Mouse (Mus musculus) B cell, adult 2 months (primary cell): ENCODE measurements at regions not wholly inside any gene's neighbourhood (a gene's known extent, or its start where the extent isn't known, plus 50 kb on each side); places are given as distances from the start of the nearest gene placed in this dataset.

Experiments
- DNase-seq, 2 experiments: peaks; one replicate each; pipeline ENCODE4 v3.0.0; 2022

GRCm38 (mm10) chr4:47902749-47903148, 142.2 kb upstream of the Nr4a3 start:
- DNase-seq = no peak

GRCm38 (mm10) chr4:47912259-47912658, 132.7 kb upstream of the Nr4a3 start:
- DNase-seq = no peak

GRCm38 (mm10) chr4:47919576-47919975, 125.4 kb upstream of the Nr4a3 start:
- no peak for DNase-seq

GRCm38 (mm10) chr4:47931464-47931863, 113.5 kb upstream of the Nr4a3 start:
- no peak for DNase-seq

GRCm38 (mm10) chr4:47933526-47933925, 111.4 kb upstream of the Nr4a3 start:
- no peak for DNase-seq

DNA sequence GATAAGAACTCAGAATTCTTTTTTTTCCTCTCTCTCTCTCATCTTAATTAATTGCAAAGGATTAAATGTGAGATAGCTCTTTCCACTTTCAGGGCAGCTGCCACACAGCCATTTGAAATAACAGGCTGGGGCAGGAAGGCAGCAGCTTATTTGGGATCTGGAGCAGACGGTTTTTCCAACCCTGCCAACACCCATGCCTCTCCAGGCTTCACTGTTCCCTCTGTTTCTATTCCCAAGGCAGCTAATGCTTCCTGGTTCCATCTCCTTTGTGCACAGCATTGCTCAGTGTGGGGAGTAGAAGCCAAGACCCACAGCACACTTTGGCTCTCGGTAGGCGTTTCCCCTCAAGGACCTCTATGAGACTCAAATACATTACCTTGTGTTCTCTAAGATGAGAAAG, 109.4 kb upstream of the Nr4a3 start:
- DNase-seq = no peak

- DNase-seq = no peak
These were observed 108.4 kb upstream of the Nr4a3 start for GRCm38 (mm10) chr4:47936470-47937125.

DNA sequence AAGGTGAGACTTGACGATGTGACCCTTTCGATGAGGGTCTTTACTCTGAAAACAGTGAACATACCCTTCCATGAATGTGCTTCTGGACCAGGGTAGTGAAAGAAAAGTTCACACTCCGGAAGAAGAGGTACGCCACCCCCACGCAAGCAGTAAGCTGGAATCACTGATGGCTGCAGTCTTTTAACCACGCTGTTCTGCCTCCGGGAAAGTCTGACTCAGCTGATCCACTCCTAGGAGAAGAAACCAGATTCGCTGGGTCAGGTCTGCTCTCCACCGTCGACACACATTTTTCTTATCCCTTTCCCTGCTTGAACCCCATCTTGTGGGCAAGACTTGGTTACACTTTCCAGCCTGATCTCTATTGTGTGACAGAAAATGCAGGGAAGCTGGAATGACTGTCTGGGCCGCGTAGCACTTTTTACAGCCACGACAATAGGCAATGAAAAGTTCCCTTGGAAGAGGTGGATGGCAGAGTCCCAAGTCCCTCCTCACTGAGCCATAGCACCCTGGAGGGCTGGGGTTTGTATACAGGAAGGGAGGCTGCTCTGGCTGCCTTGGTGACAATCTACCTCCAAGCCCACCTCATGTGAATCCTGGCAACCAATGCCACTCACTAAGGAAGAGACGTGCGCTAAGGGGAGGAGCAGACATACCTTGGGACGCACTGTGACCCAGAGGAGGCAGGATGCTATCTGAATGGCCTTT, 96.9 kb upstream of the Nr4a3 start:
- DNase-seq = no peak

DNA sequence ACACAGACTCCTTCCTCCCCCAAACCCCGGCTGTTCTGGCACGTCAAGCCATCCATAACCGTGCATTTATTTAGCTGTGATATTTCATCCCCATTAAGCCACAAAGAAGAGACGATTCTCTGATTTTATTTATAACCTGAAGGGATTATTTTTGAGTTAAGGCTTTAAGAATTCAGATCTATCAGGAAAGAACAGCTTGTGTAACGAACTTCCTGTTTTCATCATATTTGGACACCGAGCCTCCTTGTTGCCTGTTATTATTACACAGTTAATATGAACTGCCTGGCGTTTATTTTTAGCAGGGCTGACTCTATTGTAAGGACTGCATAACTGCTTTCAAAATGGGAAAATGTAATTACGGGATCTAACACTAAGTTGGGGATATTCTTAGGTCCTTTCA, 96.2 kb upstream of the Nr4a3 start:
- DNase-seq = no peak

- DNase-seq = no peak
These were observed 90.2 kb upstream of the Nr4a3 start for GRCm38 (mm10) chr4:47954576-47955305.

DNA sequence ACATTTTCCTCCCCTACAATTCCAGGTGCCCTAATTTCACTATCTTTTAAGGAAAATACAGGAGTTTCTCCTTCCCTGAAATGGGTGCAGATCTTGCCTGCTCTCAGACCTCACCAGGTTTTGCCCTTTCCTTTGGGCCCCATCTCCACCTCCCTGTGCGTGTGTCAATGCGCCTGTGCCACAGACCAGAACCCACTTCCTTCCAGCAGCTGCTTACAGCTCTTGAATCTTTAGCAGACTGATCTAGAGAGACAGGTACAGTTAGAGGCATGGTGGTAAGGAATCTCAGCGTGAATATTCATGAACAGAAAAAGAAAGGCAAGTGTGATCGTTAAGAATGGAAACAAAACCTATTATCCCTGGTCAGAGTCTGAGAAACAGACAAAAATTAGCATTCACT, 80.3 kb upstream of the Nr4a3 start:
- DNase-seq = peak; percentile 12 to 30

DNA sequence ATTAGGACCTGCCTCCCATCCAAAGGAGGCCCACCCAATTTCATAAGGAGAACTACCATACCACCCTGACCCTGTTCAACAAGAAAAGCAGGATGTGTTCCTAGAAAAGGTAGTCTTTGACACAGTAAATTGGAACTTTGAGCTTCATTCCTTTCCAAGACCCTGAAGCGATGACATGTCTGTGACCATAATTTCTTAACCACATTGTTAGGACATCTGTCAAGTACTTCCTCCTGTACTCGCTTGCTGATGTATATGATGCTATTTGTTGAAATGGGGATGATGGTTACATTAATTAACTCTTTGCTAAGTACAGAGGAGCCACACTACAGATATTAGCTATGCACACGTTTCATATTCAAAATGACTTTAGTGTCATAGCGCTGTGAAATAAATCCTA, 73.1 kb upstream of the Nr4a3 start:
- no peak for DNase-seq

DNA sequence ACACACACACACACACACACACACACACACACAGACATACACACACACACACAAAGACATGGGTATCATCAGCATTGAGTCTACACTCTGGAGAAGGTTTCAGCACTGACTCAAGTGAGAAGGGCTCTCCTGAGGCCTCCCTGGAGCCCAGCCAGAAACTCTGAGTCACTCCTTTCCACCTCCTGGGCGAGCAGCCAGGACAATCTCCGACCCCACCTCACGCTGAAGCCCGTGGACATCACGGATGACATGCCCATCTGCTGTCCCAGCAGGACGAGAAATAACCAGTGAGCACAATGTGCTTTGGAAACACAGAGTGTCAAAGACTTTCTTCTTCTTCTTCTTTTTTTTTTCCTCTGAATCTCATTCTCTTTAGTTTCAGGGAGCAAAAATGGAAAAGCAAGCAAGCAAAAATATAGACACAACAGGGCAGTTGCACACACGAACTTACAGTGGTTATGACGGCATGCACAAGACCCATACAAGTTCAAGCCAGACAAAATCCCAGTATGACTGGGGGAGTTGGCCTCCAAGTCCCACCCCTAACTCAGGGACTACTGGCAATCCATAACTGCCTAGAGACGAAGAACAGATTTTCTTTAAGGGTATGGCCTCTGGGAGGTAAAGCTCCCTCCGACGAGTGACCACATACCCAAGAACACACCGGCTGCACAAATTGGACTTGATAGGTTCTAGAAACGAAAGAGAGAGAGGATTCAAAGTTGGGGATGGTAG, 65.2 kb upstream of the Nr4a3 start:
- no peak for DNase-seq
